Mouse (Mus musculus) embryonic facial prominence, embryonic 13.5 days (tissue): Measurements from ENCODE around the gene Stpg4. TPM values are rescaled to one million over a fixed set of nuclear protein-coding genes. Genes with fewer than 3 reads are reported as not detected.

Experiments used
- ATAC-seq: fragments of 200-750 bp; cut with Nextera tagmentation; 2 replicates; pipeline ENCODE4 v1.8.0; 2017; ENCODE audit warnings: low read depth; ENCODE audit not compliant: insufficient number of reproducible peaks, insufficient read depth, low FRiP score, low TSS enrichment
- H3K27ac ChIP-seq: fragments of 300-500 bp; sonication (generic); 2 replicates; pipeline ENCODE4 v1.5.1; 2015; ENCODE audit warnings: moderate library complexity, mild to moderate bottlenecking, inconsistent platforms
- H3K27me3 ChIP-seq: fragments of 300-500 bp; sonication (generic); 2 replicates; pipeline ENCODE4 v1.6.1; 2015; ENCODE audit warnings: mild to moderate bottlenecking, inconsistent platforms
- H3K36me3 ChIP-seq: fragments of 300-500 bp; sonication (generic); 2 replicates; pipeline ENCODE4 v1.6.1; 2015; ENCODE audit warnings: mild to moderate bottlenecking, inconsistent platforms
- H3K4me1 ChIP-seq: fragments of 300-500 bp; sonication (generic); 2 replicates; pipeline ENCODE4 v1.6.1; 2015; ENCODE audit warnings: inconsistent platforms
- H3K4me2 ChIP-seq: fragments of 300-500 bp; sonication (generic); 2 replicates; pipeline ENCODE4 v1.6.1; 2015; ENCODE audit warnings: moderate library complexity, mild to moderate bottlenecking, inconsistent platforms
- H3K4me3 ChIP-seq: fragments of 300-500 bp; sonication (generic); 2 replicates; pipeline ENCODE4 v1.5.1; 2015; ENCODE audit warnings: mild to moderate bottlenecking, inconsistent platforms
- H3K9ac ChIP-seq: fragments of 300-500 bp; sonication (generic); 2 replicates; pipeline ENCODE4 v1.6.1; 2015; ENCODE audit warnings: mild to moderate bottlenecking, inconsistent platforms
- H3K9me3 ChIP-seq: fragments of 300-500 bp; sonication (generic); 2 replicates; pipeline ENCODE4 v1.6.1; 2016; ENCODE audit warnings: inconsistent platforms
- WGBS: fragments of 180-500 bp; shearing (Covaris S2); methylation state at CpG from one replicate; pipeline ENCODE4 v1.1.7; 2015; ENCODE audit warnings: mixed read lengths; 5-methylcytosine and 5-hydroxymethylcytosine counted together
- polyA plus RNA-seq: library from polyadenylated mRNA; unstranded; fragments of >200 nt; fragmentation: Nextera tagmentation; extraction: Ambion mirVana; gene quantifications from 2 replicates; pipeline ENCODE4 v1.2.1, GENCODE M21; 2015

The Stpg4 gene
- polyA plus RNA-seq, 1 experiment from 2014 or later: not detected

DNA sequence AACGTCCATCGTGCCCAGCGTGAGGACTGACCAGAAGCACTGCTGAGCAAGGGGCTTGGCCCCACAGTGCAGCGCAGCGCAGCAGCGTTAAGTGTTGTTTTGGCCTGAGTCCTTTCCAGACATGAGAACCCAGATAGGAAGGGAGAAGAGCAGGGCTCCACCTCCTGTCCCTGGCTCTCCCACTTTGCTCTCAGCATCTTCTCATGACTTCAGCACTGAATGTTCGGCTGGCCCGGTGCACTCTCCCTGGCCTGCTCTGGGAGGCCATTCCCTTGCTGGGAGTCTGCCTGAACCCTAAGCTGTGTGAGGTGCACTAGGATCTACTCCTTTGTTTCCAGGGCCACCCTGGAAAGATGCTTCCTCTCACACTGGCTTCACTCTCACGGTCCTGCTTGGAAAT is 79.2 kb downstream of the Stpg4 start:
- no peak for ATAC-seq
- Histone ChIP-seq H3K4me3 (no peak overlapping the region), H3K27ac (no peak overlapping the region), H3K4me2 (no peak overlapping the region), H3K27me3 (0 out of 2 replicates have a peak, but pooled peaks cover 4% of the 10 kb centered on the region), H3K9me3 (no peaks in the 10 kb centered on the region), H3K9ac (no peak overlapping the region), H3K36me3 (no peaks in the 10 kb centered on the region), H3K4me1 (peaks cover 50% of the 10 kb centered on the region)
- 46% methylated on average over 9 of the region's 9 CpGs for WGBS

DNA sequence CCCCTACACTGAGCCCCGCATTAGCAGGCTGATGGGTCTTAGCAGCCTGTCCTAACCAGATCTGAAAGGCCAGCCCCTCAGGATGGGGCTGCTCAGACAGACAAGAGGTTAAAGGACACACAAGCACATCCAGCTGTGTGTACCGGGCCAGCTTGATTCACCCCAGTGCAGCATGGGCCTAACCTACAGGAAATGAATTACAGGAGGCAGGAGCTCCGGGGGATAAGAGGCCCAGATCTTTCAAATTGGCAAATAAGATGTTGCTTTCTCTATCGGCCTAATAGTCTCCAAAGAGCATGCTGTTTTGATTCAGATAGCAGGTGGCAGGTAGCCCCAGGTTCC is 82.3 kb downstream of the Stpg4 start:
- H3K4me1 ChIP-seq: peaks cover 21% of the 10 kb centered on the region
- ATAC-seq: no peak

DNA sequence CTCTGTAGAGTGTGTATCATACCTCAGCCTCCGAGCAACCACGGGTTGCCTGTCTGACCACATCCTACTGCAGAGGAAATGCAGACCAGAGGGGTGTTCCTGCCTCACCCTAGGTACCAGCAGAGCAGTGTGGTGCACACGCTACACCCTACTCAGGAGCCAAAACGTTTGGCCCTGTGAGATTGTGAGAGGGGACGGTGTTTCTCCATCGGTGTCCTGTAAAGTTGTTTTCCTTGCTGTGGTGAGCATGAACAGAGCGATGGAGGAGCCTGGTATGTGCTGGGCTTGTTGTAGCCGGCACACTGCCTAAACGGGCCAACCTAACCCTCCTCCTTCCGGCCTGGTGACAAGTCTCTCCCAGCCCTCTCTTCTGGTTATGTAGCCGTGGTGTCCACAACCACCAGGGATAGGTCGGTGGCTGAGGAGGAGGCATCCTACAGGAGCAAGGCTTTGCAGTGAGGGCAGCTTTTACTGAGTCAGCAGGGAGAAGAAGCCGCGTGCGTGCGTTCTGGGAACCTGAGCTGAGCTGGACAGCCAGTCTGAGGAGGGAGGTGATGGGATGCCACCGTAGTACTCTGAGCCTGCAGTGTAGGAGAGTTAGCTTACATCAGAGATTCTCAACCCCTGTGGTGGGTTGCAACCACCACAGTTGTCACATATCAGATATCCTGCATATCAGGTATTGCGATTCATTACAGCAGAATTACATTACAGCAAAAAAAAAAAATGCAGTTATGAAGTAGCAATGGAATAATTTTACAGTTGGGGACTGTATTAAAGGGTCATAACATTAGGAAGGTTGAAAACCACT is 82.9 kb downstream of the Stpg4 start:
- no peak overlapping the region for H3K27ac ChIP-seq
- H3K9me3 ChIP-seq: no peaks in the 10 kb centered on the region
- H3K4me2 ChIP-seq: no peak overlapping the region
- no peaks in the 10 kb centered on the region for H3K27me3 ChIP-seq
- H3K36me3 ChIP-seq: no peaks in the 10 kb centered on the region
- H3K9ac ChIP-seq: no peak overlapping the region
- 61% methylated on average over 18 of the region's 18 CpGs for WGBS
- no peak for ATAC-seq
- H3K4me1 ChIP-seq: peaks cover 18% of the 10 kb centered on the region
- H3K4me3 ChIP-seq: no peak overlapping the region

More for the DNA sequence above, 82.3 kb downstream of the Stpg4 start:
- no peak overlapping the region for H3K4me3 ChIP-seq
- no peaks in the 10 kb centered on the region for H3K36me3 ChIP-seq
- H3K27ac ChIP-seq: no peak overlapping the region
- H3K9ac ChIP-seq: no peak overlapping the region
- 15% methylated on average over 4 of the region's 4 CpGs for WGBS
- H3K4me2 ChIP-seq: no peak overlapping the region
- H3K9me3 ChIP-seq: no peaks in the 10 kb centered on the region
- no peaks in the 10 kb centered on the region for H3K27me3 ChIP-seq

DNA sequence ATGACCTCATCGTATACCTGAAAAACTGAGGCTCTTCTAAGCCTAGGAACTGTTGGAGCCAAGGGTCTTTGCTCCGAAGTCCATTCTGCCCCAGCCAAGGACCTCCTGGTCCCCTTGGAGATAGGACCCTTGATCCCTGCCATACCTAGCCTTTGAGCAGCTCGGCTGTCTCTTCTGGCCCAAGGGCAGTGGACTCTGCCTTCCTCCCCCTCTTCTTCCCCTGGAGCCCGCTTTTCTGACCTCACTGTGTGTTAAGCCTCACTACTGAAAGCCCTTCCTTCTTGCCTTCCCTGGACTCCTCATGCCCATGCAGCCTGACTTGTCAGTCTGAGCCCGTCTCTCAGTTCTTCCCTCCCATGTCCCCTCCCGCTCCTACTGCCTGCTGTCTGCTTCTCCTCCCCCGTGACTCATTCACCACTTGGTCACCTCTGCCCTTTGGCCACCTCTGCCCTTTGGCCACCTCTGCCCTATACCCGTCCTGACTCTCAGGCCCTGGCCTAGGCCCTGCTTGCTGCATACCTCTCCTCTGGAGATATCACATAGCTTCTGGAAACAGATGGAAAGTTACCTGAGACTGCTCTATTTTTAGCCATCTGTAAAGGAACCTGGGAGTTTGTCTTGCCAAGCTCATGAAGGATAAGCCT is 84.4 kb downstream of the Stpg4 start:
- Histone ChIP-seq H3K4me3 (no peak overlapping the region), H3K9me3 (no peaks in the 10 kb centered on the region), H3K27ac (no peak overlapping the region), H3K9ac (no peak overlapping the region), H3K36me3 (peaks cover 4% of the 10 kb centered on the region; the same call in 1 of the 2 replicates), H3K27me3 (no peaks in the 10 kb centered on the region), H3K4me2 (no peak overlapping the region), H3K4me1 (peaks cover 14% of the 10 kb centered on the region)
- WGBS: 57% methylated on average over 8 of the region's 8 CpGs
- ATAC-seq: no peak

Other genes starting within 250 kb of the Stpg4 start
- gene Mcfd2, start 161.8 kb downstream of the Stpg4 start, polyA plus RNA-seq: 85.7 and 97.0 TPM in 2 replicates
- 6.4 and 7.2 TPM in 2 replicates for gene Ttc7, start 144.9 kb downstream of the Stpg4 start, polyA plus RNA-seq
- 864 and 866 TPM in 2 replicates for gene Calm2, start 19.2 kb upstream of the Stpg4 start, polyA plus RNA-seq
- gene Epcam, start 208.2 kb upstream of the Stpg4 start, polyA plus RNA-seq: 112 and 163 TPM in 2 replicates
- gene Msh2, start 244.6 kb upstream of the Stpg4 start, polyA plus RNA-seq: 85.3 and 85.8 TPM in 2 replicates